Mouse (Mus musculus): ENCODE data around the gene Slc44a5. TPM values are rescaled to one million over a fixed set of nuclear protein-coding genes. Genes with fewer than 3 reads are reported as not detected.

Slc44a5 gene
- polyA plus RNA-seq, 1 experiment from 2014 or later, result 0.25 TPM

- Histone ChIP-seq H3K27ac (no peak overlapping the region), H3K9ac (no peak overlapping the region), H3K4me1 (no peaks in the 10 kb centered on the region), H3K9me3 (no peaks in the 10 kb centered on the region), H3K36me3 (no peaks in the 10 kb centered on the region), H3K4me2 (no peak overlapping the region), H3K4me3 (no peak overlapping the region), H3K27me3 (0 out of 2 replicates have a peak, but pooled peaks cover 4% of the 10 kb centered on the region)
- WGBS, result 92% methylated on average over 17 of the region's 17 CpGs
- no peak for ATAC-seq (ENCODE audit: borderline replicate concordance, extremely low read depth, low FRiP score, low TSS enrichment)
Measured at GRCm38 (mm10) chr3:154294924-154295834, 321.9 kb downstream of the Slc44a5 start.

DNA sequence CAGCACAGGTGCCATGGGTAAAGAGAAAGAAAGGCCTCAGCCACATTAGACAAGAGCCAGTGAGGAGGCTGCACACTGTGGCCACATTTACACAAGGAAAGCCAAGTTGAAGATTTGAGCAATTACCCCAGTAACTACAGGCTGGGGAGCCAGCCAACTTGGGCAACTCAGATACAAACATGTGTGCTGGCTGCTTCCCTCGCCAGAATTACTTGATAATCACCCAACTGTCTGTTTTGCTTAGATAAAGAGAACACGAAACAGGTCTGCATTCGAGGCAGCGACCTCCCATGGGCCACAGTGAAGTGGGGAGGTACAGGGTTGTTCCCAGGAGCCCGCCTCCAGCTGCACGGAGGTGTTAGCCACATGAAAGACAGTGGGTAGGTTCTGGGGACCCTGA is 324.3 kb downstream of the Slc44a5 start:
- Histone ChIP-seq H3K4me1 (no peaks in the 10 kb centered on the region), H3K27me3 (0 out of 2 replicates have a peak, but pooled peaks cover 4% of the 10 kb centered on the region), H3K9ac (no peak overlapping the region), H3K9me3 (no peaks in the 10 kb centered on the region), H3K4me3 (no peak overlapping the region), H3K27ac (no peak overlapping the region), H3K36me3 (no peaks in the 10 kb centered on the region), H3K4me2 (no peak overlapping the region)
- 25% methylated on average over 6 of the region's 6 CpGs for WGBS
- no peak for ATAC-seq (ENCODE audit: borderline replicate concordance, extremely low read depth, low FRiP score, low TSS enrichment)

DNA sequence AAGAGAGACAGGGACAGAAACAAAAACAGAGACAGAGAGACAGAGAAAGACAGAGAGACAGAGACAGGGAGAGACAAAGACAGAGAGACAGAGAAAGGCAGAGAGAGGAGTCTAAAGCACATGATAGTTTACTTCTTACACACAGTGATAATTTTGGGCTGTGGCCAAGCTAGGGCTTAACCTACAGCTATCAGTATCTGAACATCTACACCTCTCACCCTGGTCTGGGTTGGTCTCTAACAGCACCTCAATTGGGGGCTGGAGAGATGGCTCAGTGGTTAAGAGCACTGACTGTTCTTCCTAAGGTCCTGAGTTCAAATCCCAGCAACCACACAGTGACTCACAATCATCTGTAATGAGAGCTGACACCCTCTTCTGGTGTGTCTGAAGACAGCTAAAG is 325.3 kb downstream of the Slc44a5 start:
- Histone ChIP-seq H3K36me3 (no peaks in the 10 kb centered on the region), H3K27me3 (no peaks in the 10 kb centered on the region)
- no peak for ATAC-seq (ENCODE audit: borderline replicate concordance, extremely low read depth, low FRiP score, low TSS enrichment)

DNA sequence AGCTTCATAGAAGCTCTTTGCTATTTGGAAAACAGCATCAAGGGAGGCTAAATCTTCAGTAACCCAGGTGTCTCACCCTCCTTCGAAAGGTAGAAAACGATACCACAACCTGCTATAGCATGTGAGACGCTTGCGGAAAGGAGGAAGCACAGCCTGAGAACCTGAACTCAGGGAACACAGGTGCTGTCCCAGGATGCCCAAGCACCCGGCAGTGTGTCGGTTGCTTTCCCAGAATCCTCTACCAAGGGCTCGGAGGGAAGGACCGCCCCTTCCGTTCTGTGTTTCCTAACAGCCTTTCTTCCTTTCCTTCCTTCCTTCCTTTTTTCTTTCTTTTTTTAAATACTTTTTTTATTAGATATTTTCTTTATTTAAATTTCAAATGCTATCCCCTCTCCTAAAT is 326.8 kb downstream of the Slc44a5 start:
- H3K36me3 ChIP-seq, result no peaks in the 10 kb centered on the region
- WGBS, result 82% methylated on average over 9 of the region's 9 CpGs
- H3K4me3 ChIP-seq, result no peak overlapping the region
- no peak overlapping the region for H3K27ac ChIP-seq
- no peaks in the 10 kb centered on the region for H3K4me1 ChIP-seq
- H3K9me3 ChIP-seq, result no peaks in the 10 kb centered on the region
- H3K27me3 ChIP-seq, result no peaks in the 10 kb centered on the region
- ATAC-seq (ENCODE audit: borderline replicate concordance, extremely low read depth, low FRiP score, low TSS enrichment), result no peak
- no peak overlapping the region for H3K4me2 ChIP-seq
- no peak overlapping the region for H3K9ac ChIP-seq

More for the DNA sequence above, 325.3 kb downstream of the Slc44a5 start:
- H3K4me2 ChIP-seq, result no peak overlapping the region
- H3K4me3 ChIP-seq, result no peak overlapping the region
- no peak overlapping the region for H3K27ac ChIP-seq
- H3K4me1 ChIP-seq, result no peaks in the 10 kb centered on the region
- no peaks in the 10 kb centered on the region for H3K9me3 ChIP-seq
- H3K9ac ChIP-seq, result no peak overlapping the region

- Histone ChIP-seq H3K4me1 (no peaks in the 10 kb centered on the region), H3K9ac (no peak overlapping the region)
- WGBS, result 81% methylated on average over 4 of the region's 4 CpGs
Measured at GRCm38 (mm10) chr3:154301102-154301501, 327.9 kb downstream of the Slc44a5 start.

DNA sequence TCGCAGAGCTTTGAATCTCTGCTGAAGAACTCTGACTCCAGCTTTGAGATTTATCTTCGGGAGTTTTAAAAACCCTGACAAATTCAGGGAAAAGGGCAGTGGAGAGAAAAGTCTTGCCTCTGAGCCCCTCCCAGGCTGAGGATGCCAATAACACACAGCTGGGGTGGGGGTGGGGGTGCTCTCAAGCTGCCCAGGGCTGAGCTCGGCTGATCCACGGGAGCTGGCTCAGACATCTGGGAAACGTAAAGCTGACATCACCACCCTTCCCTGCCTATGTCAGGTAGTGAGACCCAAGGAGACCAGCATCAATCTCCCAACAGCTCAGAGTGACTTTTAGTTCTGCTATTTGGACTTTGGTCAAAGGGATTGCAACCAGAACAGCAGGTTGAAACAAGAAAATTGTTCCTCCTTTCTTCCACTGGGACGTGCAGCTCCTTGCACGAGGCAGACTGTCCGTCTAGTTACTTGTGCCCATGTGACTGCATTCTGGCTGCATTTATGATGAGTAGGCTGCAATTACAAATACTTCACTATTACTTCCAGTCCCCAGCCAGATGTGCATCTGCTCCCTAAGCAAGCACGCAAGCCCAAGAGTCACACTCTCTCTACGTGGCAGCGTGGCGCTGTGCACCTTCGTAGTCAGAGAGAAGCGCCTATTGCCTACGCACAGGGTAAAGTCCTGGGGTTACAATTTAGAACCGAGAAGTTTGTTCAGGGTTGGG is 332.1 kb downstream of the Slc44a5 start:
- 48% methylated on average over 16 of the region's 16 CpGs for WGBS
- H3K4me3 ChIP-seq, result no peak overlapping the region
- no peak for ATAC-seq (ENCODE audit: borderline replicate concordance, extremely low read depth, low FRiP score, low TSS enrichment)

More at GRCm38 (mm10) chr3:154301102-154301501, 327.9 kb downstream of the Slc44a5 start:
- Histone ChIP-seq H3K27me3 (no peaks in the 10 kb centered on the region), H3K36me3 (no peaks in the 10 kb centered on the region), H3K27ac (no peak overlapping the region), H3K4me2 (no peak overlapping the region), H3K4me3 (no peak overlapping the region), H3K9me3 (no peaks in the 10 kb centered on the region)
- no peak for ATAC-seq (ENCODE audit: borderline replicate concordance, extremely low read depth, low FRiP score, low TSS enrichment)

GRCm38 (mm10) chr3:154317651-154318248 is 344.5 kb downstream of the Slc44a5 start:
- ATAC-seq (ENCODE audit: borderline replicate concordance, extremely low read depth, low FRiP score, low TSS enrichment), result no peak
- Histone ChIP-seq H3K36me3 (no peaks in the 10 kb centered on the region), H3K9ac (no peak overlapping the region), H3K4me2 (no peak overlapping the region), H3K27me3 (peaks cover 28% of the 10 kb centered on the region), H3K4me3 (no peak overlapping the region), H3K9me3 (no peaks in the 10 kb centered on the region), H3K4me1 (no peaks in the 10 kb centered on the region), H3K27ac (no peak overlapping the region)
- WGBS, result 16% methylated on average over 5 of the region's 5 CpGs

More for the DNA sequence above, 332.1 kb downstream of the Slc44a5 start:
- no peaks in the 10 kb centered on the region for H3K9me3 ChIP-seq
- H3K9ac ChIP-seq, result no peak overlapping the region
- H3K36me3 ChIP-seq, result no peaks in the 10 kb centered on the region
- no peaks in the 10 kb centered on the region for H3K27me3 ChIP-seq
- no peak overlapping the region for H3K27ac ChIP-seq
- H3K4me2 ChIP-seq, result no peak overlapping the region
- no peaks in the 10 kb centered on the region for H3K4me1 ChIP-seq

Other genes starting within 250 kb of the Slc44a5 start
- gene St6galnac3, start 248.3 kb upstream of the Slc44a5 start, polyA plus RNA-seq (2015; fragmentation: Nextera tagmentation; extraction: Ambion mirVana), result 29.3 and 31.9 TPM in 2 replicates
- 0.05 and 0.08 TPM in 2 replicates for gene Asb17, start 129.2 kb upstream of the Slc44a5 start, polyA plus RNA-seq (2015; fragmentation: Nextera tagmentation; extraction: Ambion mirVana)
- 0.06 and 0.11 TPM in 2 replicates for gene Msh4, start 67.3 kb upstream of the Slc44a5 start, polyA plus RNA-seq (2015; fragmentation: Nextera tagmentation; extraction: Ambion mirVana)
- gene Rabggtb, start 60.4 kb upstream of the Slc44a5 start, polyA plus RNA-seq (2015; fragmentation: Nextera tagmentation; extraction: Ambion mirVana), result 48.6 and 49.6 TPM in 2 replicates
- 53.2 and 60.5 TPM in 2 replicates for gene Acadm, start 28.8 kb upstream of the Slc44a5 start, polyA plus RNA-seq (2015; fragmentation: Nextera tagmentation; extraction: Ambion mirVana)